Mouse (Mus musculus): Measurements from ENCODE around the gene Lgals1. TPM values are rescaled to one million over a fixed set of nuclear protein-coding genes. Genes with fewer than 3 reads are reported as not detected.

The Lgals1 gene
- polyA plus RNA-seq, 1 experiment from 2014 or later, result 2,877 TPM

DNA sequence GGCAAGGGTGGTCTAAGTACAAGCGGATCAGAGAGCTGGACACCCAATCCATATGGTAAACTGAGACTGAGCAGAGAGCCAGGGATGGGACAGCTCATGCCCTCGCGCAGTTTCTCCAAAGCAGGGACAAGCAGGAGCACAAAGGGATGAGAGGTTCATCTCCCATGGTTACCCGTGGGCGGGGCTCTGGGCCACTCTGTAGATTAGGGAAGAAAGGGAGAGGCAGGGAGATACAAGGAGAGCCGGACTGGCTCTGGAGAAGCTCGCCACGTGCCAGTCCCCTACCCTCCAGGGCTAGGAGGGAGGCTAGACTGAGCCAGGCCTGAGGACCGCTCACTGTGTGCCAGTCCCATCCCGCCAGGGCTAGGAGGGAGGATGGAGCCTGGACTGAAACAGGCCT is 10.8 kb downstream of the Lgals1 start:
- H3K9ac ChIP-seq (ENCODE audit: low read depth, low read length), result no peak overlapping the region
- H3K27ac ChIP-seq (replicated peaks; ENCODE audit: low read depth, low read length), result no peak overlapping the region
- no peaks in the 10 kb centered on the region for H3K27me3 ChIP-seq (replicated peaks; ENCODE audit: control insufficient read depth, insufficient read depth, low read length)
- no peak for DNase-seq (ENCODE audit: low spot score)
- ATAC-seq (ENCODE audit: low read depth), result no peak
- H3K4me1 ChIP-seq (ENCODE audit: control insufficient read depth, insufficient read depth, low read length), result peaks cover 5% of the 10 kb centered on the region; the same call in 1 of the 2 replicates
- no peaks in the 10 kb centered on the region for H3K9me3 ChIP-seq (ENCODE audit: control insufficient read depth, low read length)
- 95% methylated on average over 10 of the region's 10 CpGs for WGBS
- H3K36me3 ChIP-seq (ENCODE audit: control insufficient read depth, insufficient read depth, low read length), result peaks cover 55% of the 10 kb centered on the region
- no peak overlapping the region for H3K4me3 ChIP-seq (ENCODE audit: low read depth, low read length)
- no peak overlapping the region for H3K4me2 ChIP-seq (ENCODE audit: low read depth, low read length)

DNA sequence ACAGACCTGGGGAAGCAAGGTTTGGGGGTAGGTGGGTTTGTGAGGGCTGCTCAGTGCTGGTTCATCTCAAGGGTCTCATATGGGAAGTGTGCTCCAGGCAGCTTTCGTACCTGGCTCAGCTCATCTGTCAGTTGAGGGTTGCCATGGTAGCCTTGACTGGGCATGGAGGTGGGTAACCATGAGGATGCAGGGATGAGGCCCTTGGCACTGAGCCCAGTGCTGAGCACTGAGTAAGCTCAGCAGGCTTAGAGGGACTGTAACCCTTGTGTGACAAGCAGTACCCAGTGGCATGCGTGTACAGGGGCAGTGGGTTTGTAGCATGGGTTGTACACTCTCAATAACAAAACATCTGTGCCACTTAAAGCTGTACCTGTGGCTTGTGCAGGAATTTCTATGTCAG is 11.4 kb downstream of the Lgals1 start:
- WGBS, result 84% methylated on average over 2 of the region's 2 CpGs
- H3K4me2 ChIP-seq (ENCODE audit: low read depth, low read length), result no peak overlapping the region
- peaks cover 6% of the 10 kb centered on the region; the same call in 1 of the 2 replicates for H3K4me1 ChIP-seq (ENCODE audit: control insufficient read depth, insufficient read depth, low read length)
- H3K27ac ChIP-seq (replicated peaks; ENCODE audit: low read depth, low read length), result no peak overlapping the region
- no peak overlapping the region for H3K4me3 ChIP-seq (ENCODE audit: low read depth, low read length)
- H3K27me3 ChIP-seq (replicated peaks; ENCODE audit: control insufficient read depth, insufficient read depth, low read length), result no peaks in the 10 kb centered on the region
- DNase-seq (ENCODE audit: low spot score), result no peak
- no peak for ATAC-seq (ENCODE audit: low read depth)
- no peaks in the 10 kb centered on the region for H3K9me3 ChIP-seq (ENCODE audit: control insufficient read depth, low read length)
- no peak overlapping the region for H3K9ac ChIP-seq (ENCODE audit: low read depth, low read length)
- H3K36me3 ChIP-seq (ENCODE audit: control insufficient read depth, insufficient read depth, low read length), result peaks cover 55% of the 10 kb centered on the region

DNA sequence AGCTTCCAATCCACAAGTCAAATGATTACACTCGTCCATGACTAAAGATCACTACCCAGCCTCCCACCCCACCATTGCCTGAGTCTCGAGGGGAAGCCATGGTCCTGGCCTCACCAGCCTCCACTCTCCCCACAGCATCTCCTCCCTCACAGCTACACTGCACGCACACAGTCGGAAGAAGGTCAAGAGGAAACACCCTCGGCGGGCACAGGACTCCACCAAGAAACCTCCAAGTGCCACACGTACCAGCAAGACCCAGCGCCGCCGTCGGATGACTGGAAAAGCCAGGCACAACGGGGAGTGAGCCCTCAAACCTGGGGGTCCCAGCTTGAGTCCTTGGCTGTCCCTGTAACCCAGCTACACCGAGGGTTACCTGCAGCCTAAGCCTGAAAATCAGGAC is 13.8 kb downstream of the Lgals1 start:
- peaks cover 55% of the 10 kb centered on the region for H3K36me3 ChIP-seq (ENCODE audit: control insufficient read depth, insufficient read depth, low read length)
- DNase-seq (ENCODE audit: low spot score) (no peak), ATAC-seq (ENCODE audit: low read depth) (no peak)
- H3K9me3 ChIP-seq (ENCODE audit: control insufficient read depth, low read length), result no peaks in the 10 kb centered on the region
- H3K4me3 ChIP-seq (ENCODE audit: low read depth, low read length), result no peak overlapping the region
- no peak overlapping the region for H3K4me2 ChIP-seq (ENCODE audit: low read depth, low read length)
- H3K4me1 ChIP-seq (ENCODE audit: control insufficient read depth, insufficient read depth, low read length), result peaks cover 8% of the 10 kb centered on the region; the same call in 1 of the 2 replicates
- no peak overlapping the region for H3K9ac ChIP-seq (ENCODE audit: low read depth, low read length)
- H3K27me3 ChIP-seq (replicated peaks; ENCODE audit: control insufficient read depth, insufficient read depth, low read length), result no peaks in the 10 kb centered on the region
- no peak overlapping the region for H3K27ac ChIP-seq (replicated peaks; ENCODE audit: low read depth, low read length)
- 91% methylated on average over 13 of the region's 13 CpGs for WGBS

GRCm38 (mm10) chr15:78942663-78943062 is 16.1 kb downstream of the Lgals1 start:
- H3K36me3 ChIP-seq (ENCODE audit: control insufficient read depth, insufficient read depth, low read length), result peaks cover 43% of the 10 kb centered on the region
- 0 out of 2 replicates have a peak, but pooled peaks cover 3% of the 10 kb centered on the region for H3K4me1 ChIP-seq (ENCODE audit: control insufficient read depth, insufficient read depth, low read length)
- 4% methylated on average over 9 of the region's 9 CpGs for WGBS
- H3K9ac ChIP-seq (ENCODE audit: low read depth, low read length), result peak overlapping the region; percentile 35; the same call in 1 of the 2 replicates
- DNase-seq (ENCODE audit: low spot score) (peak; percentile 84), ATAC-seq (ENCODE audit: low read depth) (peak; percentile 60; the same call in 1 of the 2 replicates)
- no peaks in the 10 kb centered on the region for H3K9me3 ChIP-seq (ENCODE audit: control insufficient read depth, low read length)
- H3K4me3 ChIP-seq (ENCODE audit: low read depth, low read length), result peak overlapping the region; percentile 26
- no peak overlapping the region for H3K27ac ChIP-seq (replicated peaks; ENCODE audit: low read depth, low read length)
- H3K27me3 ChIP-seq (replicated peaks; ENCODE audit: control insufficient read depth, insufficient read depth, low read length), result no peaks in the 10 kb centered on the region
- peak overlapping the region; percentile 48 for H3K4me2 ChIP-seq (ENCODE audit: low read depth, low read length)

DNA sequence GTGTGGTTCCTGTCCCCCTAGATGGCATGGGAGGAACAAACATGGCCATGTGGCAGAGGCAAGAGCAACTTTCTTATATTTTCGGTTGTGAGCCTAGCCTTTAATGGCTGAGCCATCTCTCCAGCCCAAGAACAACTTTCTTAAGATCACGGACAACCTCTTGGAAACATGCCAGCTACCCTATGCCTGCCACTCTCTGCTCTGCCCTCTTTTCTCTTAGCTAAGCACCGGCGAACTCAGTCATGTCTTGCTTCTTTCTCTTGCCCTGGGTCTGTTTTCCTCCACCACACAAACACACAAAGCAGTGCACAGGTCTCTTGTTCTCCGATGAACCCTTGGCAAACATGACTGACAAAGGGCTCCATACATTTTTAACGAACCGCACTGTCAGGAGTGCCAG is 19.7 kb downstream of the Lgals1 start:
- DNase-seq (ENCODE audit: low spot score) (no peak), ATAC-seq (ENCODE audit: low read depth) (no peak)
- Histone ChIP-seq H3K9ac (ENCODE audit: low read depth, low read length) (no peak overlapping the region), H3K4me3 (ENCODE audit: low read depth, low read length) (no peak overlapping the region), H3K27ac (replicated peaks; ENCODE audit: low read depth, low read length) (no peak overlapping the region), H3K36me3 (ENCODE audit: control insufficient read depth, insufficient read depth, low read length) (0 out of 2 replicates have a peak, but pooled peaks cover 8% of the 10 kb centered on the region), H3K9me3 (ENCODE audit: control insufficient read depth, low read length) (no peaks in the 10 kb centered on the region), H3K4me1 (ENCODE audit: control insufficient read depth, insufficient read depth, low read length) (0 out of 2 replicates have a peak, but pooled peaks cover 9% of the 10 kb centered on the region), H3K27me3 (replicated peaks; ENCODE audit: control insufficient read depth, insufficient read depth, low read length) (no peaks in the 10 kb centered on the region), H3K4me2 (ENCODE audit: low read depth, low read length) (no peak overlapping the region)
- WGBS, result 78% methylated on average over 7 of the region's 7 CpGs

GRCm38 (mm10) chr15:78947657-78948056 is 21.1 kb downstream of the Lgals1 start, which contains the start of gene Triobp:
Gene Triobp, plus strand, starts transcription at chr15:78947724.
- Histone ChIP-seq H3K9ac (ENCODE audit: low read depth, low read length) (peak within 1 kb of the TSS; percentile 66), H3K4me1 (ENCODE audit: control insufficient read depth, insufficient read depth, low read length) (0 out of 2 replicates have a peak, but pooled peaks cover 9% of the 10 kb centered on the region), H3K36me3 (ENCODE audit: control insufficient read depth, insufficient read depth, low read length) (no peaks in the 10 kb centered on the region), H3K4me3 (ENCODE audit: low read depth, low read length) (peak within 1 kb of the TSS; percentile 54), H3K4me2 (ENCODE audit: low read depth, low read length) (peak within 1 kb of the TSS; percentile 77), H3K27ac (replicated peaks; ENCODE audit: low read depth, low read length) (peak within 1 kb of the TSS; percentile 49; the same call in 1 of the 2 replicates), H3K27me3 (replicated peaks; ENCODE audit: control insufficient read depth, insufficient read depth, low read length) (no peaks in the 10 kb centered on the region), H3K9me3 (ENCODE audit: control insufficient read depth, low read length) (no peaks in the 10 kb centered on the region)
- ATAC-seq (ENCODE audit: low read depth) (peak; percentile 98), DNase-seq (ENCODE audit: low spot score) (peak; percentile 98)
- WGBS, result under 1% methylated on average over 24 of the region's 24 CpGs

DNA sequence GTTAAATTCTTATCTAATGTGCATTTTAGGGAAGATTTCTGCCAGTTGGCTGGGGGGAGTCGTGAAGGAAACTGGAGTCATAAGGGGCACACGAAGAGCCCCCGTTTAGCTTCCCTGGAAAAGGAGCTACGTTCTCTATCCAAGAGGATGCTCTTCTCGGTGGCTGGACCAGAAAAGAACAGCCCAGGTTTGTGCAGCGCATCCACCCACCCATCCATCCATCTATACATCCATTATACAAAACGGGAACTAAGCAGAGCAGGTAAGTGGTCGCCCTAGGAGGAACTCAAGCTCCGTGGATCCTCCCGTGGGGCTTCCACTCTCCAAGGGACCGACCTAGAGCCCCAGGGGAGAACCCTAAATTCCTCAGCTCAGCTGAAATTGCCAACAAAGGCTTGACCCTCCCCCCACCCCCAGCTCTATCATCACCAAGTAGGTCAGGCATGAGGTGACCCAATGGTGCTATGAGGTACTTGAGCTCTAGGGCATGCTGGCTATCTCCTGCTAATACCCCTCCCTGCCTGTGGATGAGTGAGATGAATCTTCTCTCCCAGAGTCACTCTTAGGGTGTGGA is 21.7 kb downstream of the Lgals1 start:
- no peak for DNase-seq (ENCODE audit: low spot score)
- H3K9ac ChIP-seq (ENCODE audit: low read depth, low read length), result peak overlapping the region; percentile 66

GRCm38 (mm10) chr15:78948883-78949282 is 22.4 kb downstream of the Lgals1 start:
- Histone ChIP-seq H3K27me3 (replicated peaks; ENCODE audit: control insufficient read depth, insufficient read depth, low read length) (no peaks in the 10 kb centered on the region), H3K36me3 (ENCODE audit: control insufficient read depth, insufficient read depth, low read length) (no peaks in the 10 kb centered on the region), H3K4me3 (ENCODE audit: low read depth, low read length) (no peak overlapping the region; the same call in 1 of the 2 replicates), H3K4me2 (ENCODE audit: low read depth, low read length) (peak overlapping the region; percentile 77; the same call in 1 of the 2 replicates), H3K4me1 (ENCODE audit: control insufficient read depth, insufficient read depth, low read length) (0 out of 2 replicates have a peak, but pooled peaks cover 6% of the 10 kb centered on the region), H3K9me3 (ENCODE audit: control insufficient read depth, low read length) (no peaks in the 10 kb centered on the region), H3K27ac (replicated peaks; ENCODE audit: low read depth, low read length) (no peak overlapping the region), H3K9ac (ENCODE audit: low read depth, low read length) (no peak overlapping the region)
- WGBS, result 97% methylated on average over 3 of the region's 3 CpGs
- ATAC-seq (ENCODE audit: low read depth) (no peak), DNase-seq (ENCODE audit: low spot score) (no peak)

More for the DNA sequence above, 21.7 kb downstream of the Lgals1 start:
- peak overlapping the region; percentile 54 for H3K4me3 ChIP-seq (ENCODE audit: low read depth, low read length)
- 5% methylated on average over 11 of the region's 11 CpGs for WGBS
- H3K4me1 ChIP-seq (ENCODE audit: control insufficient read depth, insufficient read depth, low read length), result 0 out of 2 replicates have a peak, but pooled peaks cover 6% of the 10 kb centered on the region
- peak overlapping the region; percentile 49; the same call in 1 of the 2 replicates for H3K27ac ChIP-seq (replicated peaks; ENCODE audit: low read depth, low read length)
- no peak for ATAC-seq (ENCODE audit: low read depth)
- H3K4me2 ChIP-seq (ENCODE audit: low read depth, low read length), result peak overlapping the region; percentile 77
- no peaks in the 10 kb centered on the region for H3K9me3 ChIP-seq (ENCODE audit: control insufficient read depth, low read length)
- no peaks in the 10 kb centered on the region for H3K27me3 ChIP-seq (replicated peaks; ENCODE audit: control insufficient read depth, insufficient read depth, low read length)
- H3K36me3 ChIP-seq (ENCODE audit: control insufficient read depth, insufficient read depth, low read length), result no peaks in the 10 kb centered on the region
